Mouse (Mus musculus) heart, embryonic 14.5 days (tissue): Measurements from ENCODE around the gene March7. TPM values are rescaled to one million over a fixed set of nuclear protein-coding genes. Genes with fewer than 3 reads are reported as not detected.

Source experiments
- ATAC-seq: fragments of 200-750 bp; cut with Nextera tagmentation; 2 replicates; pipeline ENCODE4 v1.8.0; 2017; ENCODE audit warnings: low read depth, moderate TSS enrichment; ENCODE audit not compliant: insufficient number of reproducible peaks, insufficient read depth, low FRiP score
- H3K27ac ChIP-seq, 2 experiments: fragments of 200-500 bp in 1 of 2; fragments of 300-500 bp in 1 of 2; sonication (generic) in 1 of 2; replicated peaks in 1 of 2; 2 replicates each; pipeline ENCODE4 v1.5.1; 2012 to 2014; ENCODE audit warnings: low read depth in 2 of 2, low read length in 2 of 2, control low read depth in 1 of 2, mild to moderate bottlenecking in 1 of 2, mixed read lengths in 1 of 2; ENCODE audit not compliant: control insufficient read depth in 1 of 2, insufficient read depth in 1 of 2
- H3K27me3 ChIP-seq: fragments of 300-500 bp; sonication (generic); 2 replicates; pipeline ENCODE4 v1.6.1; 2014; ENCODE audit warnings: mild to moderate bottlenecking, low read length, control low read depth; ENCODE audit not compliant: control insufficient read depth, insufficient read depth
- H3K36me3 ChIP-seq: fragments of 300-500 bp; sonication (generic); 2 replicates; pipeline ENCODE4 v1.6.1; 2014; ENCODE audit warnings: mild to moderate bottlenecking, control low read depth, low read length, mixed read lengths; ENCODE audit not compliant: control insufficient read depth, insufficient read depth
- H3K4me1 ChIP-seq, 2 experiments: fragments of 200-500 bp in 1 of 2; fragments of 300-500 bp in 1 of 2; sonication (generic) in 1 of 2; 2 replicates each; pipeline ENCODE4 v1.6.1; 2012 to 2014; ENCODE audit warnings: low read length in 2 of 2, control low read depth in 1 of 2, mixed read lengths in 1 of 2; ENCODE audit not compliant: control insufficient read depth in 2 of 2, insufficient read depth in 2 of 2
- H3K4me2 ChIP-seq: fragments of 300-500 bp; sonication (generic); 2 replicates; pipeline ENCODE4 v1.6.1; 2014; ENCODE audit warnings: mild to moderate bottlenecking, low read length
- H3K4me3 ChIP-seq, 2 experiments: fragments of 200-500 bp in 1 of 2; fragments of 300-500 bp in 1 of 2; sonication (generic) in 1 of 2; 2 replicates each; pipeline ENCODE4 v1.5.1; 2012 to 2014; ENCODE audit warnings: low read length in 2 of 2, mild to moderate bottlenecking in 2 of 2, control low read depth in 1 of 2, low read depth in 1 of 2, moderate library complexity in 1 of 2; ENCODE audit not compliant: control insufficient read depth in 1 of 2, insufficient read depth in 1 of 2
- H3K9ac ChIP-seq: fragments of 300-500 bp; sonication (generic); 2 replicates; pipeline ENCODE4 v1.6.1; 2014; ENCODE audit warnings: mild to moderate bottlenecking, low read length
- H3K9me3 ChIP-seq: fragments of 300-500 bp; sonication (generic); 2 replicates; pipeline ENCODE4 v1.6.1; 2016; ENCODE audit warnings: low read length, control low read depth; ENCODE audit not compliant: control insufficient read depth
- WGBS: fragments of 180-500 bp; shearing (Covaris S2); extraction: QIAGEN DNeasy Blood & Tissue Kit; methylation state at CpG from one replicate; pipeline ENCODE4 v1.1.7; 2014; 5-methylcytosine and 5-hydroxymethylcytosine counted together
- polyA plus RNA-seq: library from polyadenylated mRNA; unstranded; fragments of >200 nt; fragmentation: Nextera tagmentation; extraction: Ambion mirVana; gene quantifications from 2 replicates; pipeline ENCODE4 v1.2.1, GENCODE M21; 2014

March7 gene
- polyA plus RNA-seq, 1 experiment from 2014 or later, result 57.2 TPM

- no peaks in the 10 kb centered on the region for H3K9me3 ChIP-seq
- no peak overlapping the region for H3K4me3 ChIP-seq
- no peaks in the 10 kb centered on the region for H3K27me3 ChIP-seq
- H3K9ac ChIP-seq, result no peak overlapping the region
- H3K4me1 ChIP-seq, result peaks cover 3 to 10% of the 10 kb centered on the region in 2 experiments; a peak in 2 of 4 replicates
- WGBS, result 83% methylated on average over 8 of the region's 8 CpGs
- no peak overlapping the region for H3K27ac ChIP-seq
- no peak overlapping the region; the same call in 1 of the 2 replicates for H3K4me2 ChIP-seq
- H3K36me3 ChIP-seq, result no peaks in the 10 kb centered on the region
- no peak for ATAC-seq
Measured at GRCm38 (mm10) chr2:60285107-60285617, 75.5 kb downstream of the March7 start.

GRCm38 (mm10) chr2:60288606-60289005, 78.9 kb downstream of the March7 start:
- no peak for ATAC-seq
- peaks cover 2 to 4% of the 10 kb centered on the region in 2 experiments; a peak in 2 of 4 replicates for H3K4me1 ChIP-seq
- H3K4me3 ChIP-seq, result no peak overlapping the region
- no peaks in the 10 kb centered on the region for H3K36me3 ChIP-seq
- no peaks in the 10 kb centered on the region for H3K9me3 ChIP-seq
- no peaks in the 10 kb centered on the region for H3K27me3 ChIP-seq
- H3K9ac ChIP-seq, result no peak overlapping the region
- H3K27ac ChIP-seq, result no peak overlapping the region
- 62% methylated on average over 4 of the region's 4 CpGs for WGBS
- no peak overlapping the region for H3K4me2 ChIP-seq

- Histone ChIP-seq H3K9ac (no peak overlapping the region), H3K9me3 (no peaks in the 10 kb centered on the region), H3K36me3 (no peaks in the 10 kb centered on the region), H3K4me2 (no peak overlapping the region), H3K27ac (no peak overlapping the region), H3K4me3 (no peak overlapping the region), H3K4me1 (peaks cover 0 to under 1% of the 10 kb centered on the region in 2 experiments; a peak in 1 of 4 replicates), H3K27me3 (no peaks in the 10 kb centered on the region)
- WGBS, result 79% methylated on average over 1 of the region's 1 CpGs
- no peak for ATAC-seq
Measured at GRCm38 (mm10) chr2:60289451-60289850, 79.8 kb downstream of the March7 start.

GRCm38 (mm10) chr2:60291381-60291780, 81.7 kb downstream of the March7 start:
- no peak for ATAC-seq
- WGBS, result 80% methylated on average over 4 of the region's 4 CpGs

GRCm38 (mm10) chr2:60298266-60298665, 88.6 kb downstream of the March7 start:
- 70% methylated on average over 3 of the region's 3 CpGs for WGBS
- no peak overlapping the region for H3K27ac ChIP-seq
- no peaks in the 10 kb centered on the region for H3K9me3 ChIP-seq
- H3K9ac ChIP-seq, result no peak overlapping the region
- H3K4me3 ChIP-seq, result no peak overlapping the region
- H3K27me3 ChIP-seq, result no peaks in the 10 kb centered on the region
- no peak for ATAC-seq
- no peaks in the 10 kb centered on the region for H3K36me3 ChIP-seq
- H3K4me1 ChIP-seq, result no peaks in the 10 kb centered on the region
- H3K4me2 ChIP-seq, result no peak overlapping the region

More at GRCm38 (mm10) chr2:60291381-60291780, 81.7 kb downstream of the March7 start:
- H3K27ac ChIP-seq, result no peak overlapping the region
- no peak overlapping the region for H3K4me2 ChIP-seq
- no peaks in the 10 kb centered on the region for H3K27me3 ChIP-seq
- H3K4me1 ChIP-seq, result no peaks in the 10 kb centered on the region
- H3K4me3 ChIP-seq, result no peak overlapping the region
- H3K9me3 ChIP-seq, result no peaks in the 10 kb centered on the region
- H3K9ac ChIP-seq, result no peak overlapping the region
- no peaks in the 10 kb centered on the region for H3K36me3 ChIP-seq

- Histone ChIP-seq H3K27me3 (no peaks in the 10 kb centered on the region), H3K4me1 (no peaks in the 10 kb centered on the region), H3K4me3 (no peak overlapping the region), H3K9me3 (no peaks in the 10 kb centered on the region), H3K27ac (no peak overlapping the region), H3K36me3 (no peaks in the 10 kb centered on the region), H3K9ac (no peak overlapping the region), H3K4me2 (no peak overlapping the region)
- 81% methylated on average over 2 of the region's 2 CpGs for WGBS
- no peak for ATAC-seq
Measured at GRCm38 (mm10) chr2:60299323-60299722, 89.6 kb downstream of the March7 start.

Other genes with a start within 250 kb of the March7 start
- 52.1 and 54.5 TPM in 2 replicates for gene Baz2b, start within 50 bp of the March7 start, polyA plus RNA-seq
- 20.3 and 25.5 TPM in 2 replicates for gene Cd302, start 74.6 kb downstream of the March7 start, polyA plus RNA-seq
- 1.6 and 1.8 TPM in 2 replicates for gene Ly75, start 173.4 kb downstream of the March7 start, polyA plus RNA-seq